Mouse (Mus musculus) liver, adult 10 weeks (tissue): ENCODE results near the gene Mettl5. TPM values are rescaled to one million over a fixed set of nuclear protein-coding genes. Genes with fewer than 3 reads are reported as not detected.

ENCODE experiments used
- polyA plus RNA-seq: library from polyadenylated mRNA; stranded (reverse); fragments of 350-450 nt; fragmentation: Illumina TruSeq; extraction: RNeasy Lipid Tissue Mini Kit (QIAGEN cat#74804); gene quantifications from one replicate; pipeline ENCODE4 v1.2.3, GENCODE M21; 2014; ENCODE audit warnings: low read depth, low replicate concordance

The Mettl5 gene
- 57.9 TPM for polyA plus RNA-seq

DNA sequence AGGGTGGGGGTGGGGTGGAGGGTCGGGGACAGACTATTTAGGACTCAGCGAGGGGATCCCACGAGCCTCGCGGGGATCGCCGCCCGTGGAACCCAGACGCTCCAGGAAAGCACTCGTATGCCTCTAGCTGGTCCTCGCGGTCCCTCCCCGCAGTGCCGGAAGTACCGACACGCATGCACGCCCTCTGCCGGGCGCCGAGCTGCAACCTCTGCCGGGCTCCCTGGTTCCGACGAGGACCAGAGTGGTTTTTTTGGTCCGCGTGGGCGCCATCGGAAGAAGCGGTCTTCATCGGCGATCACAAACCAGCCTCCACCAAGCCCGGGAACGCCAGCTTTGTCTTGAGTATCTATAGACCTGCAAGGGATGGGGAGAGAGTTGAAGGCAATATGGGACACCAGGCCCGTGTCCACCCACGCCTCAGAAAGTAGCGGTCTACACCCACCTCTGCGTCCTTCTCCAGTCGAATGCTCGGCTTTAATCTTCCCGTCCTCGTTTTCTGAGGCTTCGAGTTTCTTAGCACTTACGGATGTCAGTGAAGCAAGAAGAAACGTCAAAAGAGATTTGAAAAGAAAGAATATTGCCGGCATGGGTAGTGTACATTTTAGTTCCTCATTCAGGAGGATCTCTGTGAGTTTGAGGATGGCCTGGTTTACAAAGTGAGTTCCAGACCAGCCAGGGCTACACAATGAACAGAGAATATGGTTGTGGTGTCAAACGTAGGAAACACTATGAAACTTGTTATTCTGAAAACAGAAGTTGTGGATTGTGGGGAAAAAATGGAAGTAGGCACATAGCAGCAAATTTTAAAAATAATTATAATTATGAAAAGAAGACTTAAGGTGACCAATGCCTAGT lies at the start of gene Mettl5:
TSS of gene Mettl5 (minus strand) at position 165 of the 855 bp plus-strand sequence.

DNA sequence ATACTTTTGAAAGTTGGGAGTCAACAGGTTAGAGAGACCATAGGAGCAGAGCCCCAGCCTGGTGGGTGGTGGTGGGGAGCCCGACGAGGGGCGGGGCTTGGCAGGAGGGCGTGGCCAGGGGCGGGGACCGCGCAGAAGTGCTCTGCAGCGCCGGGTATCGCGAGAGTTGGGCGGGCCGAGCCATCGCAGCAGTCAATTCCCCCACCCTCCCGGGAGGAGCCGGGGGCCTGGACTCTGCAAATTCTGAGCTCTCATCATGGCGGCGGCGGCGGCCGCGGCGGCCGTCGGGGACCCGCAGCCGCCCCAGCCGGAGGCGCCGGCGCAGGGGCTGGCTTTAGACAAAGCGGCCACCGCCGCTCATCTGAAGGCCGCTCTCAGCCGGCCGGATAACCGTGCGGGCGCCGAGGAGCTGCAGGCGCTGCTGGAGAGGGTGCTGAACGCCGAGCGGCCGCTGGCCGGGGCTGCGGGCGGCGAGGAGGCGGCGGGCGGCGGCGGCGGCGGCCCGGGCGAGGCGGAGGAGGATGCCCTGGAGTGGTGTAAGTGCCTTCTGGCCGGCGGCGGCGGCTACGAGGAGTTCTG lies 11.7 kb upstream of the Mettl5 start, which contains the start of gene Ubr3:
TSS of gene Ubr3 (plus strand) at position 208 of the 579 bp plus-strand sequence.

DNA sequence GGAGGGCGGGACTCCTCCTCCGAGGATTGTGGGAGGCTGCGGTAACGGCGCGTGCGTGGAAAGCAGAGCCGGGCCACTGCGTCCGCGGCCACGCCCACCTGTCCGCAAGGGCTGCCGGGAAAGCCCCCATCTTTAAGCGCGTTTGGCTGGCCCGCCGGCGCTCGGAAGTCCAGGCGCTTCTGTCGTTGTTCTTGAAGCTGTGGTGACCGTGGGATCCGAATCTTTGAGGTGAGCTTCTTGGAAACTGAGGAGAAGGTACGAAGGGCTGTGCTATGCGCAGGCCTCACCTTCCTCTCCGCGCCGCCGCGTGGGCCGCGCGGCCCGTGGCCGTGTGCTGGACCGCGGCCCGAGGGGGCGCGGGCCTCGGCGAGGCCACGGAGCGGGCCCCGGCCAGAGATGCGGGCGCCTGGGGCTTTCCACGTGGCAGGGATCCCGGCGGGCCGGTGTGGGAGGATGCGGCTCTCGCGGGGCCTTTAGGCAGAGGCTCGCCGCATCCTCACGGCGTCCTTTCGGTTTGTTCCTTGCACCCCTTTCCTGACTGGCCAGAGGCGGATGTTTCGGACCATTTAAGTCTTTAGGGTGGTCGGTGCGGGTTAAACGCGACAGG lies 23.8 kb downstream of the Mettl5 start, which contains the start of gene Ssb:
TSS of gene Ssb (plus strand) at position 78 of the 607 bp plus-strand sequence.

DNA sequence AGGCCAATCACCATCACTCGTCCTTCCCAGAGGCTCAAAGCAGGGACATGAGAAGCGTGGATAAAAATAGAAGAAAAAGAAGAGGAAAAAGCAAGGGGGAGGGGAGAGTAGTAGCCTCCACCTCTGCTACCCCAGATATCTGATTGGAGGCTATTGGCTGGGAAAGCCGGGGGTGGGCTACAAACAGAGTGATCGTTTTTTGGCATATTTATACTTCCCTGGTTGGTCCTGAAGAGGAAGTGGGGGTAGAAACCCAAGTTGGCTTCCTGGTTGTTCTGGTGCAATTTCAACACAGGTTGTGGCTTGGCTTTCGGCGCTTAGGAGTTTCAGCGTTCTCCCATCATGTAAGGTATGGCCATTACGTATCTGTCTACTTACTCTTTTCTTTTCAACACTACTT lies 63.7 kb downstream of the Mettl5 start, which contains the start of gene Klhl23:
TSS of gene Klhl23 (plus strand) at position 234 of the 400 bp plus-strand sequence.

Other genes with a start within 250 kb of the Mettl5 start
- 12.2 TPM for gene Bbs5, start 238.4 kb downstream of the Mettl5 start, polyA plus RNA-seq
- not detected for gene Klhl41, start 215.5 kb downstream of the Mettl5 start, polyA plus RNA-seq
- gene Fastkd1, start 172.1 kb downstream of the Mettl5 start, polyA plus RNA-seq: 33.9 TPM
- 51.1 TPM for gene Ppig, start 163.1 kb downstream of the Mettl5 start, polyA plus RNA-seq
- gene Ccdc173, start 96.0 kb downstream of the Mettl5 start, polyA plus RNA-seq: 0.85 TPM
- 41.3 TPM for gene Phospho2, start 96.0 kb downstream of the Mettl5 start, polyA plus RNA-seq
- 1.2 TPM for gene Klhl23, start 63.7 kb downstream of the Mettl5 start, polyA plus RNA-seq
- 239 TPM for gene Ssb, start 24.1 kb downstream of the Mettl5 start, polyA plus RNA-seq
- gene Ubr3, start 11.6 kb upstream of the Mettl5 start, polyA plus RNA-seq: 88.3 TPM
- not detected for gene Myo3b, start 153.5 kb upstream of the Mettl5 start, polyA plus RNA-seq